Mouse (Mus musculus): ENCODE data around the gene Ndufa4l2. TPM values are rescaled to one million over a fixed set of nuclear protein-coding genes. Genes with fewer than 3 reads are reported as not detected.

Ndufa4l2 gene
- polyA plus RNA-seq, 1 experiment, result 1.1 TPM

- H3K27me3 ChIP-seq (ENCODE audit: control insufficient read depth), result peaks cover 6% of the 10 kb centered on the region; the same call in 1 of the 2 replicates
- no peak overlapping the region for H3K4me3 ChIP-seq (replicated peaks)
- TF ChIP-seq TAL1 (IDR thresholded peaks at IDR 0.05; ENCODE audit: low read length), result no peak
- TF ChIP-seq GATA1 (IDR thresholded peaks at IDR 0.05; ENCODE audit: low read length), result no peak
- peaks cover 35% of the 10 kb centered on the region for H3K36me3 ChIP-seq (ENCODE audit: control insufficient read depth)
- H3K4me1 ChIP-seq (ENCODE audit: control insufficient read depth), result no peaks in the 10 kb centered on the region; the same call in 1 of the 2 replicates
- H3K9me3 ChIP-seq (ENCODE audit: control insufficient read depth, low read length), result no peaks in the 10 kb centered on the region
These were observed 29.6 kb downstream of the Ndufa4l2 start for GRCm38 (mm10) chr10:127544375-127544774.

GRCm38 (mm10) chr10:127546505-127546904 is 31.7 kb downstream of the Ndufa4l2 start:
- peaks cover 6% of the 10 kb centered on the region; the same call in 1 of the 2 replicates for H3K27me3 ChIP-seq (ENCODE audit: control insufficient read depth)
- H3K9me3 ChIP-seq (ENCODE audit: control insufficient read depth, low read length), result no peaks in the 10 kb centered on the region
- H3K36me3 ChIP-seq (ENCODE audit: control insufficient read depth), result peaks cover 46% of the 10 kb centered on the region
- H3K4me3 ChIP-seq (replicated peaks), result no peak overlapping the region
- TF ChIP-seq GATA1 (IDR thresholded peaks at IDR 0.05; ENCODE audit: low read length) (no peak), TAL1 (IDR thresholded peaks at IDR 0.05; ENCODE audit: low read length) (no peak)
- H3K4me1 ChIP-seq (ENCODE audit: control insufficient read depth), result no peaks in the 10 kb centered on the region; the same call in 1 of the 2 replicates

GRCm38 (mm10) chr10:127548236-127548635 is 33.5 kb downstream of the Ndufa4l2 start:
- peaks cover 6% of the 10 kb centered on the region; the same call in 1 of the 2 replicates for H3K27me3 ChIP-seq (ENCODE audit: control insufficient read depth)
- H3K36me3 ChIP-seq (ENCODE audit: control insufficient read depth), result peaks cover 55% of the 10 kb centered on the region
- H3K4me1 ChIP-seq (ENCODE audit: control insufficient read depth), result no peaks in the 10 kb centered on the region
- H3K9me3 ChIP-seq (ENCODE audit: control insufficient read depth, low read length), result no peaks in the 10 kb centered on the region
- TF ChIP-seq TAL1 (IDR thresholded peaks at IDR 0.05; ENCODE audit: low read length), result no peak
- TF ChIP-seq GATA1 (IDR thresholded peaks at IDR 0.05; ENCODE audit: low read length), result no peak
- no peak overlapping the region for H3K4me3 ChIP-seq (replicated peaks)

GRCm38 (mm10) chr10:127549892-127550291 is 35.1 kb downstream of the Ndufa4l2 start:
- no peak for TF ChIP-seq GATA1 (IDR thresholded peaks at IDR 0.05; ENCODE audit: low read length)
- TF ChIP-seq TAL1 (IDR thresholded peaks at IDR 0.05; ENCODE audit: low read length), result no peak
- H3K27me3 ChIP-seq (ENCODE audit: control insufficient read depth), result peaks cover 6% of the 10 kb centered on the region; the same call in 1 of the 2 replicates
- no peak overlapping the region for H3K4me3 ChIP-seq (replicated peaks)
- H3K9me3 ChIP-seq (ENCODE audit: control insufficient read depth, low read length), result no peaks in the 10 kb centered on the region
- peaks cover 70% of the 10 kb centered on the region for H3K36me3 ChIP-seq (ENCODE audit: control insufficient read depth)
- no peaks in the 10 kb centered on the region for H3K4me1 ChIP-seq (ENCODE audit: control insufficient read depth)

- Histone ChIP-seq H3K4me3 (replicated peaks) (no peak overlapping the region), H3K9me3 (ENCODE audit: control insufficient read depth, low read length) (no peaks in the 10 kb centered on the region; the same call in 1 of the 2 replicates), H3K36me3 (ENCODE audit: control insufficient read depth) (peaks cover 77% of the 10 kb centered on the region), H3K27me3 (ENCODE audit: control insufficient read depth) (no peaks in the 10 kb centered on the region), H3K4me1 (ENCODE audit: control insufficient read depth) (no peaks in the 10 kb centered on the region)
- TF ChIP-seq GATA1 (IDR thresholded peaks at IDR 0.05; ENCODE audit: low read length), result no peak
- no peak for TF ChIP-seq TAL1 (IDR thresholded peaks at IDR 0.05; ENCODE audit: low read length)
These were observed 40.9 kb downstream of the Ndufa4l2 start for GRCm38 (mm10) chr10:127555703-127556102.

GRCm38 (mm10) chr10:127557397-127557796 is 42.6 kb downstream of the Ndufa4l2 start:
- no peaks in the 10 kb centered on the region; the same call in 1 of the 2 replicates for H3K9me3 ChIP-seq (ENCODE audit: control insufficient read depth, low read length)
- peaks cover 70% of the 10 kb centered on the region for H3K36me3 ChIP-seq (ENCODE audit: control insufficient read depth)
- H3K27me3 ChIP-seq (ENCODE audit: control insufficient read depth), result no peaks in the 10 kb centered on the region

GRCm38 (mm10) chr10:127561145-127561544 is 46.4 kb downstream of the Ndufa4l2 start:
- Histone ChIP-seq H3K4me1 (ENCODE audit: control insufficient read depth) (no peaks in the 10 kb centered on the region), H3K36me3 (ENCODE audit: control insufficient read depth) (peaks cover 54% of the 10 kb centered on the region), H3K4me3 (replicated peaks) (no peak overlapping the region), H3K27me3 (ENCODE audit: control insufficient read depth) (peaks cover 10% of the 10 kb centered on the region), H3K9me3 (ENCODE audit: control insufficient read depth, low read length) (no peaks in the 10 kb centered on the region; the same call in 1 of the 2 replicates)
- TF ChIP-seq GATA1 (IDR thresholded peaks at IDR 0.05; ENCODE audit: low read length) (no peak), TAL1 (IDR thresholded peaks at IDR 0.05; ENCODE audit: low read length) (no peak)

More at GRCm38 (mm10) chr10:127557397-127557796, 42.6 kb downstream of the Ndufa4l2 start:
- H3K4me3 ChIP-seq (replicated peaks), result no peak overlapping the region
- TF ChIP-seq GATA1 (IDR thresholded peaks at IDR 0.05; ENCODE audit: low read length) (no peak), TAL1 (IDR thresholded peaks at IDR 0.05; ENCODE audit: low read length) (no peak)
- H3K4me1 ChIP-seq (ENCODE audit: control insufficient read depth), result no peaks in the 10 kb centered on the region

GRCm38 (mm10) chr10:127563840-127564239 is 49.1 kb downstream of the Ndufa4l2 start:
- Histone ChIP-seq H3K4me1 (ENCODE audit: control insufficient read depth) (peaks cover under 1% of the 10 kb centered on the region), H3K36me3 (ENCODE audit: control insufficient read depth) (peaks cover 45% of the 10 kb centered on the region), H3K9me3 (ENCODE audit: control insufficient read depth, low read length) (no peaks in the 10 kb centered on the region), H3K27me3 (ENCODE audit: control insufficient read depth) (peaks cover 16% of the 10 kb centered on the region), H3K4me3 (replicated peaks) (no peak overlapping the region)
- no peak for TF ChIP-seq GATA1 (IDR thresholded peaks at IDR 0.05; ENCODE audit: low read length)
- TF ChIP-seq TAL1 (IDR thresholded peaks at IDR 0.05; ENCODE audit: low read length), result no peak

- Histone ChIP-seq H3K27me3 (ENCODE audit: control insufficient read depth) (peaks cover 16% of the 10 kb centered on the region), H3K4me3 (replicated peaks) (no peak overlapping the region), H3K9me3 (ENCODE audit: control insufficient read depth, low read length) (no peaks in the 10 kb centered on the region), H3K36me3 (ENCODE audit: control insufficient read depth) (peaks cover 43% of the 10 kb centered on the region), H3K4me1 (ENCODE audit: control insufficient read depth) (peaks cover 6% of the 10 kb centered on the region)
- no peak for TF ChIP-seq TAL1 (IDR thresholded peaks at IDR 0.05; ENCODE audit: low read length)
- TF ChIP-seq GATA1 (IDR thresholded peaks at IDR 0.05; ENCODE audit: low read length), result no peak
These were observed 49.5 kb downstream of the Ndufa4l2 start for GRCm38 (mm10) chr10:127564301-127564700.

Other genes starting within 250 kb of the Ndufa4l2 start
- gene Dctn2, start 248.6 kb upstream of the Ndufa4l2 start, polyA plus RNA-seq (2012), result 15.3 and 16.5 TPM in 2 replicates
- gene Mbd6, start 225.9 kb upstream of the Ndufa4l2 start, polyA plus RNA-seq (2012), result 33.5 and 35.5 TPM in 2 replicates
- gene Mars, start 203.2 kb upstream of the Ndufa4l2 start, polyA plus RNA-seq (2012), result 12.0 and 17.1 TPM in 2 replicates
- 0.06 and 0.16 TPM in 2 replicates for gene Arhgap9, start 193.0 kb upstream of the Ndufa4l2 start, polyA plus RNA-seq (2012)
- gene Gli1, start 173.0 kb upstream of the Ndufa4l2 start, polyA plus RNA-seq (2012), result not detected in 2 replicates
- gene Inhbe, start 160.6 kb upstream of the Ndufa4l2 start, polyA plus RNA-seq (2012), result not detected in 2 replicates
- gene Inhbc, start 144.5 kb upstream of the Ndufa4l2 start, polyA plus RNA-seq (2012), result not detected in 2 replicates
- 8.8 and 11.1 TPM in 2 replicates for gene R3hdm2, start 134.6 kb upstream of the Ndufa4l2 start, polyA plus RNA-seq (2012)
- 0.04 and 0.05 TPM in 2 replicates for gene Stac3, start 13.3 kb upstream of the Ndufa4l2 start, polyA plus RNA-seq (2012)
- gene Shmt2, start 7.5 kb downstream of the Ndufa4l2 start, polyA plus RNA-seq (2012), result 27.8 and 31.8 TPM in 2 replicates
- not detected in 2 replicates for gene Nxph4, start 19.6 kb downstream of the Ndufa4l2 start, polyA plus RNA-seq (2012)
- gene Lrp1, start 106.2 kb downstream of the Ndufa4l2 start, polyA plus RNA-seq (2012), result 2.1 and 2.3 TPM in 2 replicates
- 1.2 and 2.1 TPM in 2 replicates for gene Stat6, start 128.0 kb downstream of the Ndufa4l2 start, polyA plus RNA-seq (2012)
- gene Nemp1, start 151.9 kb downstream of the Ndufa4l2 start, polyA plus RNA-seq (2012), result 0.04 and 0.14 TPM in 2 replicates
- 0.03 and 0.08 TPM in 2 replicates for gene Nab2, start 153.6 kb downstream of the Ndufa4l2 start, polyA plus RNA-seq (2012)
- 0.02 TPM in 1 of 2 replicates, not detected in the other for gene Myo1a, start 190.2 kb downstream of the Ndufa4l2 start, polyA plus RNA-seq (2012)
- gene Tac2, start 209.5 kb downstream of the Ndufa4l2 start, polyA plus RNA-seq (2012), result 7.2 and 9.6 TPM in 2 replicates
- gene Zbtb39, start 224.6 kb downstream of the Ndufa4l2 start, polyA plus RNA-seq (2012), result 0.02 and 0.03 TPM in 2 replicates
- 0.12 and 0.19 TPM in 2 replicates for gene Gpr182, start 236.8 kb downstream of the Ndufa4l2 start, polyA plus RNA-seq (2012)
- not detected in 2 replicates for gene Rdh1, start 244.8 kb downstream of the Ndufa4l2 start, polyA plus RNA-seq (2012)
- not detected in 2 replicates for gene Rdh16f1, start 244.8 kb downstream of the Ndufa4l2 start, polyA plus RNA-seq (2012)